Mouse (Mus musculus) frontal cortex, postnatal 14 days (tissue): ENCODE measurements around the gene Zkscan5.
"Not testable (repeated sequence)": the region's sequence is repeated elsewhere in the genome, so short reads cannot be mapped to it uniquely, and the experiment has no call there.

ENCODE experiments used
- DNase-seq, 2 experiments: peaks; one replicate each; pipeline ENCODE4 v3.0.0; 2022; ENCODE audit warnings: low spot score in 2 of 2

Zkscan5 gene

GRCm38 (mm10) chr5:145203936-145204691, at the start of gene Zkscan5:
Zkscan5 (plus strand) TSS chr5:145204562.
- peak; percentile 96 to 98 for DNase-seq

DNA sequence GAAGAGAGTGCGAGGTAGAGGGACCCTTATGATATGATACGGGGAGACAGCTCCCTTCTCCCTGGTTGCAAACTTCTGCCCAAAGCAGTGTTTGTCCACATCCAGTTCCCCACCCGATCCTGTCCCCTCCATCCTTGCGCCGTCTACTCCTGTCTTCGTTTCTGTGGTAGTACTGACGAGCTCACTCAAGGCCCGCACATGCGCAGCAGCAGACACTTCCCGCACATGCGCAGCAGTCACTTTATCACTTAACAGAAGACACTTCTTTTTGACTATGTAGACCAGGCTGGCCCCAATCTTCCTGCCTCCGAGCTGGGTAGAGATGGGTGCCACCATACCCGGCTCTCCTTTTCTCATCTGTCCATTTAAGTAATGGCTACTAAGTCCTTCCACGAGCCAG, 43.0 kb upstream of the Zkscan5 start:
- DNase-seq, result no peak

DNA sequence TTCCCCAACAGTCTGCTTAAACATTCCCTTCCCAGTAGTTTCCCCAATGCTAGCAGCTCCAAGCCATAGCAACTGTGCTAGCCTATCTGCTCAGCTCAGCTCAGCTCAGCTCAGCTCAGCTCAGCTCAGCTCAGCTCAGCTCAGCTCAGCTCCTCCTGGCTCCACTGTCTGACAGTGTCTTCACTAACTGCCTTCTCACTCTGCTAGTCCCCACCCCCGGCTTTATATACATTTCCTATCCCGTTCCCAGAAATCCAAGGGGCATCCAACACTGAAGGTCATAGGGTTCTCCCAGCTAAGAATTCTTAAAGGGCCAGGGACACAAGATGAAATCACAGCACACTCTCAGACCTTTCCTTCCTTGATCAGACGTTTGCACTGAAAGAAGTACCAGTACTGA, 39.7 kb upstream of the Zkscan5 start:
- DNase-seq, result no peak

DNA sequence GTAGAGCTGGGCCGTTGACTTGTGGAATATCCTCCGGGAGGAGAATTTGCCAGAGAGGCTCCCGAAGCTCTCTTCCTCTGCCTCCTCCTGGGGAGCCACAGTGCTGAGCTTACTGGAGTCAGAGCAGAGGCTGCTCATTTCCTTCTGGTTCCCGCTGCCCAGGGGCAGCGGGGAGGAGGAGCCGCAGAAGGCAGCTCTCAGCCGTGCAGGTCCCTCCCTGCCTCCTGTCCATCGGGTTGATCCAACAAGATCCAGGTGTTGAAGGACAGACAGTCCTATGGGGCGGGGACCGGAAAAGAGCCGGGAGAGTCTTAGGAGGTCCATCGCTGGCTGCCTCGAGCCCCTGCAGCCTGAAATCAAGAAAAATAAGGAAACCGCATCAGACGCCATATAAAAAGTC, 39.2 kb upstream of the Zkscan5 start:
- no peak for DNase-seq

- DNase-seq, result peak; percentile 97 to 98
Observed at GRCm38 (mm10) chr5:145166536-145167305, 37.6 kb upstream of the Zkscan5 start, which contains the start of the genes Ptcd1 and Cpsf4. Ptcd1 (minus strand) TSS chr5:145167108. Cpsf4 (plus strand) TSS chr5:145167213.

DNA sequence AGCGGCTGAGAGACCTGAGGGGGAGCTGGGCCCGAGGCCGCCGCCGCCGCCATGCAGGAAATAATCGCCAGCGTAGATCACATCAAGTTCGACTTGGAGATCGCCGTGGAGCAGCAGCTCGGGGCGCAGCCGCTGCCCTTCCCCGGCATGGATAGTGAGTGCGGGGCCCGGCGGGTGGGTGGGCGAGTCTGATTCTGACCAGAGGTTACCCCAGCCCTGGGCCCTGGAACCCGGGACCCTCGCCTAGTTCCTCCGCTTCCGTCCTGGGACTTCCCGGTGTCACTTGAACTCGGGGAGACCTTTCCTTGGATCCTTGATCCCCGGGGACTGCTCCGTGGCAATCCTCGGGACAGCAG, 37.1 kb upstream of the Zkscan5 start:
- no peak for DNase-seq

DNA sequence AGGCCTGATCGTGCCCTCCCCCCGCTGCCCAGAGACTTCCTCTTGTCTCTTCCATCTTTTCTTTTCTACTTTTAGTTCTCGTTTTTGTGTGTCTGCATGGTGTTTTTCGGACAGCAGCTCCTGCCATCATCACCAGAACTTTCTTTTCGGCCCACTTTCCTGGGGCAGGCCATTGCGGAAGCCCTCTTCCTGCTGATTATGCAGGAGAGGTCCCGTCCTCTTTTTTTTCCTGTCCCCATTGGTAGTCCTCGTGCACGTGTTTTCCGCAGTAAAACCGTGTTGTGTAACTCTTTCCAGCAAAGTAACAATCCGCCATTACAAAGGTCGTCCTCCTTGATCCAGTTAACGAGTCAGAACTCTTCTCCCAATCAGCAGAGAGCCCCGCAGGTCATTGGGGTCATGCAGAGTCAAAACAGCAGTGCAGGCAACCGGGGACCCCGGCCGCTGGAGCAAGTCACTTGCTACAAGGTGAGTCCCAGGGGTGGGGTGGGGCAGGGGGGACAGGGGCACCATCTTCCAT, 25.8 kb upstream of the Zkscan5 start:
- DNase-seq, result no peak

GRCm38 (mm10) chr5:145185244-145185643, 19.1 kb upstream of the Zkscan5 start:
- DNase-seq, result no peak

DNA sequence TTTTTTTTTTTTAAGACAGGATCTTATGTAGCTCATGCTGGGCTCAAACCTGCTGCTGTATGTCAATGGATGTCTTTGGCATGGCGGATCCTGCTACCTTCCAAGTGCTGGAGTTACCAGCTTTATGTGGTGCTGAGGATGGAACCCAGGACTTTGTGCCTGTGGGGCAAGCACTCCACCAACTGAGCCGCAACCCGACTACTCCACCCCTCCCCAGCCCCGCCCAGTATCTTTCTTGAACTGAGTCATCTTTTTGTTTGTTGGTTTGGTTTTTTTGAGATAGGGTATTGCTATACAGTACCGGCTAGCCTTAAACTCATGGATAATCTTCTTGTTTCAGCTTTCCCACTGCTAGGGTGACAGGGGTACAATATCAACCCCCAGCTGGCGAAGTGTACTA, 14.9 kb upstream of the Zkscan5 start:
- DNase-seq, result no peak

DNA sequence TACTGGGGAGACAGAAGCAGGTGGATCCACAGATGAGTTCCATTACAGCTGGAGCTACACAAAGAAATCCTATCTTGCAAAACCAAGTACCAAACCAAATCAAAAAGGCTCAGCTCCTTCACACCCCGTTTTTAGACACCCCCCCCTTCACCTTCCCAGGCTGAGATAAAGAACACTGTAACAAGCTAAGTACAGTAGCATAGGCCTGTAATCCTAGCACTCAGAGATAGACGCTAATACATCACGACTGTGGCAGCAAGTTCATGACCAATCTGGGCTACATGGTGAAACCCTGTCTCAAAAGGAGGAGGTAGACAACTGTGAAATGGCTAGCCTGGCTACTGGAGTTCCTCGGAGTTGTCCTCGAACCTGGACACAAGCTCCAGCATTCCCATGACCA, 14.0 kb upstream of the Zkscan5 start:
- DNase-seq, result no peak

DNA sequence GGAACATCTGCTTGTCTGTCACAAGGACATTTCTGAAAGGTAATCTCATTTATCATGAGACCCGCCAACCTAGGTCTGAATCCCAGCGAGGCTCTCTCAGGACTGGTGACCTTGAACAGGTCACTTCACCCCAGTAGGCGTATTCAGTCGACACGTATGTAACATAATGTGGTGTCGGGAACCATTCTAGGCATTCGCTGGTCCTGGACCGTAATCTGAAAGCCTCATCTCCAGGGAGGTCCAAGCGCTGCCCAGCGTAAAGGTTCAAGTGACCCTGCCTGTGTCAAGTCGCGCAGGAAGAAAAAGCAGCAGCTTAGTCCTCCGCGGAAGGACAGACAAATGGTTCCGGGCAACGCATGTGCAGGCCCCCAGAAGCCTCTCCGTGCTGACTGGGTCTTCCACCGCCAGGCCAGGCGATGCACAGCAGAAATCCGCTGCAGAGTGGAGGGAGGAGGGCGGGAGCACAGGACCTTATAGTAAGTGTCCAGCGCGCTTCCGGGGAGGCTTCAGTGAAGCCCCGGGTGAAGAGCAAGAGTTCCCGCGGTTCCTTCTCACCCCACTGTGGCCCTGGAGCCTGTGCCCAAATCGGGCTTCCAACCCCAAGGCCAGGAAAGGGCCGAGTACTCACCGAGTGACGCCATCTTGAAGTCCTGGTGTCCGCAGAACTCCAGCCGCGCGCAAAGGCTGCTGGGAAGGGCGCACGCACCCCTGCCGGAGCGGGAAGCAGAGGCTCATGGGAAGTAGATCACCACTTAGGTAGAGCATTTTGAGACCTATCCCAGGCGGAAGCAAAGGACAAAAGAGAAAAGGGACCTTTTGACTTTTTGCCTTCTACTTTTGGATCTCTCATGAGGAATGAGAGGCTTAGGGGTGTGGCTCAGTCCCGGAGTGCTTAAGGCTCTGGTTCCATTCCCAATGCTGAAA, 13.2 kb upstream of the Zkscan5 start:
- peak; percentile 79 to 87 for DNase-seq

GRCm38 (mm10) chr5:145191962-145192361, 12.4 kb upstream of the Zkscan5 start, which contains the start of gene Atp5j2:
Atp5j2 (minus strand) TSS chr5:145192062.
- no peak for DNase-seq

DNA sequence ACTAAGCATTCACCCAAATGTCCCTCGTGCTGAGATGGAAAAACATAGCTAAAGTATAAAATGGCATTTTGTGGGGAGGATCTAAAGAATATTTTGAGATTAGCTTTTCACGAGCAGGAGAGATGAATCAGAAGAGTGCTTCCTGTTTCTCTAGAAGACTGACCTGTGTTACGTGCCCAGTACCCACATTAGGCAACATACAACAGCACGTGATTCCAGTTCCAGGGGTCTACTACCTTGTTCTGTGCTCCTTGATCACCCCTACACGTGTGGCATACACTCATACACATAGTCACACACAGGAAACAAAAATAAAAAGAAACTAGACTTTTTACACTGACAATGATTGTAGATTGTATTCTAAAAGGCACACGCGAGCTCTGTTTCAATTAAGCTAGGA, 4.0 kb upstream of the Zkscan5 start:
- no peak for DNase-seq

DNA sequence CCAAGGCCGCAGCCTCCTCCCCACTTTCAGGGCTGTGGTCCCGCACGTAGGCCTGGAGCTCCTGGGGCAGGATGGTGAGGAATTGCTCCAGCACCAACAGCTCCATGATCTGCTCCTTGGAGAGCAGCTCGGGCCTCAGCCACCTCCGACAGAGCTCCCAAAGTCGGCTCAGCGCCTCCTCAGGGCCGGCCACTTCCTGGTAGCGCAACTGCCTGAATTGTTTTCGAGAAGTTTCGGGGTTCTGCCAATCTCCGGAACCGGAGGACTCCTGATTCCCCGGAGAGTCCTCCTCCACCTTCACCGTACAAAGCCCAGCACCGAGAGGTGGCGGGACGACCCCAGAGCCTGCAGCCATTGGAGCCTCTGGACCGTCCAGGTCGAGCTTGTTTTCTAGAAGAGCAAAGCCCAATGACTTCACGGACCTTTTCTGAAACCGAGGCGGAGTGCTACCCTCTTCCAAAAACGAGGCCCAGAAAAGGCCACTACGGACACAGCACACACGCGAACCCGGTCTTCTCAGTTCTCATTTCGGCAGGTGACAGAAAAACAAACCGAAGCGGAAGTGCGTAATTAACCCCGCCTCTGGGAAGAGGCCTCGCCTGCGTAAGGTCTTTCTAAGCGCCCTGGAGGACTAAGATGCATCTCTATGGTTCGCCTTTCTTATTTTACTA, 2.9 kb upstream of the Zkscan5 start, which contains the start of gene Zkscan14:
TSS of gene Zkscan14 (minus strand) at position 548 of the 671 bp plus-strand sequence.
- peak; percentile 47 to 58 for DNase-seq

- DNase-seq, result no peak
Observed at GRCm38 (mm10) chr5:145202446-145202845, 1.9 kb upstream of the Zkscan5 start.

GRCm38 (mm10) chr5:145205041-145205440, 679 bp downstream of the Zkscan5 start:
- no peak for DNase-seq

DNA sequence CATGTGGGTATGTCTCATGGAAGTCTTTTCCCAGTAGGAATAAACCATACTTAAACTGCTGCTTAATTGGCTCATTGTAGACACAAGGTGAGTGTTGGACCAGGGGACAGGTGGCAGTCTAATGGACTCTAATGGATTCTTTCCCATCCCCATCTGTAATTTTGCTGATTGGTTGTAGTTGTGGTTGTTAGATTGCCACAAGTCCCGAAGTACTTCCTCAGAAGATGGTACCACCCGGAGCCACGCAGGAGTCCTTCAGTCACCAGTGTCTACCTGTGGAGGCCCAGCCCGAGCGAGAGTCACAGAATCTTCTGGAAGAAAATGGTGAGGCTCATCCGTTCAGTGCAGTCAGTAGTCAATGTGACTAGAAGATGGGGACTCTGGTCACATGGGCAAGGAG, 3.0 kb downstream of the Zkscan5 start:
- no peak for DNase-seq

GRCm38 (mm10) chr5:145207954-145208353, 3.6 kb downstream of the Zkscan5 start:
- no peak for DNase-seq

DNA sequence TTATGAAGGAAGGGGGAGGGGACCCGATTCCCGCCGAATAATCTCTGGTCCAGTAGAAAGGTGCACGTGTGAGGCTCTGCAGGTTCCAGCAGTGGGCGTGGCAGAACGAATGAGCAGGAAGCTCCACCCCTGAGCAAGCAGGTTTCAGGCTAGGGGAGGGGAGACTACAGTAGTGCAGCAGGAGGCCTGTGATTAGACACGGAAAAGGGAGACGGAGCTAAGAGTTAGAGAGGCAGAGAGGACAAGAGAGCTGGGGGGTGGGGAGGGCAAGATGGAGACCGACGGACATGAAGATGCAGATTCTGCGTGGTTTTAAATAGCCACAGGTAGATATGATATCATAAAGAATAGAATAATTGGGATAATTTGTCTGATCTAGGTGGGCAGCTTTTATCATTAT, 4.0 kb downstream of the Zkscan5 start:
- DNase-seq, result not testable (repeated sequence)

GRCm38 (mm10) chr5:145211340-145211739, 7.0 kb downstream of the Zkscan5 start:
- DNase-seq, result no peak

DNA sequence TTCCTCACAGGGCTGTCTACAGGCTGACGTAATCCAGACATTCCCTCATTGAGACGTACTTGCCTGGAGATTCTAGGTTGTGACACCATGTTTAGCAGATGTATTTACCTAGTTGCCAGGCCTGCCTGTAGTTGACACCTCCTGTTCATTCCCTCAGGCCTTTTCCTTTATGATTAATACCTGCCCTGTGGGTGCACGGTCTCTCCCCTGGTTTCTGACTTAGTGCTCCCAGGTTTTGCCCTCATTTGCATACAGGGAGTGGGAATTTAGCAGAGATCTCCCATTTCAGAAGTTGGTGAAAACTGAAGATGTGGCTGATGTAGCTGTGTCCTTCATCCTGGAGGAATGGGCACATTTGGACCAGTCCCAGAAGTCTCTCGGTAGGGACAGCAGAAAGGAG, 7.9 kb downstream of the Zkscan5 start:
- no peak for DNase-seq
